Mouse (Mus musculus): ENCODE data around the gene Olfr633. TPM values are rescaled to one million over a fixed set of nuclear protein-coding genes. Genes with fewer than 3 reads are reported as not detected.
"Not testable (repeated sequence)": the region's sequence is repeated elsewhere in the genome, so short reads cannot be mapped to it uniquely, and the experiment has no call there.

The Olfr633 gene
- polyA plus RNA-seq (2014; fragmentation: Nextera tagmentation; extraction: Ambion mirVana): not detected in 2 replicates

GRCm38 (mm10) chr7:103944137-103944536, at the start of gene Olfr633:
Gene Olfr633 (plus strand): TSS chr7:103944437.
- H3K4me1 ChIP-seq (replicated peaks; ENCODE audit: control insufficient read depth, insufficient read depth, low read length): no peaks in the 10 kb centered on the region
- no peaks in the 10 kb centered on the region for H3K27me3 ChIP-seq (replicated peaks; ENCODE audit: control insufficient read depth, insufficient read depth, low read length)
- H3K36me3 ChIP-seq (ENCODE audit: control insufficient read depth, insufficient read depth, low read length): no peaks in the 10 kb centered on the region
- ATAC-seq (replicated peaks; ENCODE audit: low FRiP score, low TSS enrichment, low read depth): no peak
- H3K9ac ChIP-seq (ENCODE audit: low read length): no peak within 1 kb of the TSS
- no peak within 1 kb of the TSS for H3K27ac ChIP-seq (ENCODE audit: low read depth)
- no peak for DNase-seq (ENCODE audit: low spot score)
- H3K9me3 ChIP-seq (ENCODE audit: control insufficient read depth, low read length): no peaks in the 10 kb centered on the region
- no peak within 1 kb of the TSS for H3K4me2 ChIP-seq (ENCODE audit: low read length)
- no peak within 1 kb of the TSS for H3K4me3 ChIP-seq (ENCODE audit: low read depth, low read length)

- Histone ChIP-seq H3K9ac (ENCODE audit: low read length) (no peak within 1 kb of the TSS), H3K9me3 (ENCODE audit: control insufficient read depth, low read length) (no peaks in the 10 kb centered on the region), H3K4me3 (ENCODE audit: low read depth, low read length) (no peak within 1 kb of the TSS), H3K36me3 (ENCODE audit: control insufficient read depth, insufficient read depth, low read length) (no peaks in the 10 kb centered on the region), H3K4me2 (ENCODE audit: low read length) (no peak within 1 kb of the TSS), H3K27ac (ENCODE audit: low read depth) (no peak within 1 kb of the TSS), H3K4me1 (replicated peaks; ENCODE audit: control insufficient read depth, insufficient read depth, low read length) (no peaks in the 10 kb centered on the region), H3K27me3 (replicated peaks; ENCODE audit: control insufficient read depth, insufficient read depth, low read length) (no peaks in the 10 kb centered on the region)
- ATAC-seq (replicated peaks; ENCODE audit: low FRiP score, low TSS enrichment, low read depth) (no peak), DNase-seq (ENCODE audit: low spot score) (no peak)
- WGBS: 69% methylated on average over 2 of the region's 2 CpGs
Measured at GRCm38 (mm10) chr7:103903187-103903586, 41.0 kb upstream of the Olfr633 start, which contains the start of gene Olfr65. Gene Olfr65 (plus strand): TSS chr7:103903487.

GRCm38 (mm10) chr7:103910047-103910446, 34.2 kb upstream of the Olfr633 start:
- H3K4me2 ChIP-seq (ENCODE audit: low read length): no peak overlapping the region
- no peak overlapping the region for H3K4me3 ChIP-seq (ENCODE audit: low read depth, low read length)
- WGBS: 22% methylated on average over 3 of the region's 3 CpGs
- ATAC-seq (replicated peaks; ENCODE audit: low FRiP score, low TSS enrichment, low read depth) (no peak), DNase-seq (ENCODE audit: low spot score) (no peak)
- no peaks in the 10 kb centered on the region for H3K9me3 ChIP-seq (ENCODE audit: control insufficient read depth, low read length)
- H3K36me3 ChIP-seq (ENCODE audit: control insufficient read depth, insufficient read depth, low read length): no peaks in the 10 kb centered on the region
- no peak overlapping the region for H3K9ac ChIP-seq (ENCODE audit: low read length)
- H3K4me1 ChIP-seq (replicated peaks; ENCODE audit: control insufficient read depth, insufficient read depth, low read length): no peaks in the 10 kb centered on the region
- no peaks in the 10 kb centered on the region for H3K27me3 ChIP-seq (replicated peaks; ENCODE audit: control insufficient read depth, insufficient read depth, low read length)
- H3K27ac ChIP-seq (ENCODE audit: low read depth): no peak overlapping the region

GRCm38 (mm10) chr7:103912969-103913511, 31.2 kb upstream of the Olfr633 start:
- DNase-seq (ENCODE audit: low spot score) (no peak), ATAC-seq (replicated peaks; ENCODE audit: low FRiP score, low TSS enrichment, low read depth) (no peak)
- H3K9ac ChIP-seq (ENCODE audit: low read length): no peak overlapping the region
- 38% methylated on average over 8 of the region's 8 CpGs for WGBS
- H3K36me3 ChIP-seq (ENCODE audit: control insufficient read depth, insufficient read depth, low read length): no peaks in the 10 kb centered on the region
- H3K4me3 ChIP-seq (ENCODE audit: low read depth, low read length): no peak overlapping the region
- H3K4me1 ChIP-seq (replicated peaks; ENCODE audit: control insufficient read depth, insufficient read depth, low read length): no peaks in the 10 kb centered on the region
- no peaks in the 10 kb centered on the region for H3K27me3 ChIP-seq (replicated peaks; ENCODE audit: control insufficient read depth, insufficient read depth, low read length)
- H3K27ac ChIP-seq (ENCODE audit: low read depth): no peak overlapping the region
- H3K4me2 ChIP-seq (ENCODE audit: low read length): no peak overlapping the region
- H3K9me3 ChIP-seq (ENCODE audit: control insufficient read depth, low read length): no peaks in the 10 kb centered on the region

- no peak for ATAC-seq (replicated peaks; ENCODE audit: low FRiP score, low TSS enrichment, low read depth)
- Histone ChIP-seq H3K36me3 (ENCODE audit: control insufficient read depth, insufficient read depth, low read length) (no peaks in the 10 kb centered on the region), H3K4me1 (replicated peaks; ENCODE audit: control insufficient read depth, insufficient read depth, low read length) (no peaks in the 10 kb centered on the region), H3K27ac (ENCODE audit: low read depth) (no peak overlapping the region), H3K9ac (ENCODE audit: low read length) (no peak overlapping the region), H3K4me2 (ENCODE audit: low read length) (no peak overlapping the region), H3K4me3 (ENCODE audit: low read depth, low read length) (no peak overlapping the region), H3K27me3 (replicated peaks; ENCODE audit: control insufficient read depth, insufficient read depth, low read length) (no peaks in the 10 kb centered on the region), H3K9me3 (ENCODE audit: control insufficient read depth, low read length) (no peaks in the 10 kb centered on the region)
- DNase-seq (ENCODE audit: low spot score): no peak
Measured at GRCm38 (mm10) chr7:103915338-103915737, 28.9 kb upstream of the Olfr633 start.

GRCm38 (mm10) chr7:103928525-103928924, 15.7 kb upstream of the Olfr633 start, which contains the start of gene Olfr631:
Gene Olfr631 (plus strand): TSS chr7:103928825.
- H3K36me3 ChIP-seq (ENCODE audit: control insufficient read depth, insufficient read depth, low read length): no peaks in the 10 kb centered on the region
- H3K9ac ChIP-seq (ENCODE audit: low read length): no peak within 1 kb of the TSS
- DNase-seq (ENCODE audit: low spot score) (no peak), ATAC-seq (replicated peaks; ENCODE audit: low FRiP score, low TSS enrichment, low read depth) (no peak)
- H3K27me3 ChIP-seq (replicated peaks; ENCODE audit: control insufficient read depth, insufficient read depth, low read length): no peaks in the 10 kb centered on the region
- no peaks in the 10 kb centered on the region for H3K9me3 ChIP-seq (ENCODE audit: control insufficient read depth, low read length)
- no peak within 1 kb of the TSS for H3K27ac ChIP-seq (ENCODE audit: low read depth)
- H3K4me1 ChIP-seq (replicated peaks; ENCODE audit: control insufficient read depth, insufficient read depth, low read length): no peaks in the 10 kb centered on the region
- H3K4me3 ChIP-seq (ENCODE audit: low read depth, low read length): no peak within 1 kb of the TSS
- H3K4me2 ChIP-seq (ENCODE audit: low read length): no peak within 1 kb of the TSS

GRCm38 (mm10) chr7:103934264-103934663, 10.0 kb upstream of the Olfr633 start, which contains the start of gene Olfr632:
Gene Olfr632 (plus strand): TSS chr7:103934347.
- WGBS: 75% methylated on average over 2 of the region's 2 CpGs
- no peaks in the 10 kb centered on the region for H3K9me3 ChIP-seq (ENCODE audit: control insufficient read depth, low read length)
- no peaks in the 10 kb centered on the region for H3K36me3 ChIP-seq (ENCODE audit: control insufficient read depth, insufficient read depth, low read length)
- ATAC-seq (replicated peaks; ENCODE audit: low FRiP score, low TSS enrichment, low read depth) (no peak), DNase-seq (ENCODE audit: low spot score) (no peak)
- no peak within 1 kb of the TSS for H3K9ac ChIP-seq (ENCODE audit: low read length)
- no peak within 1 kb of the TSS for H3K27ac ChIP-seq (ENCODE audit: low read depth)
- H3K4me3 ChIP-seq (ENCODE audit: low read depth, low read length): no peak within 1 kb of the TSS
- H3K4me1 ChIP-seq (replicated peaks; ENCODE audit: control insufficient read depth, insufficient read depth, low read length): no peaks in the 10 kb centered on the region
- H3K27me3 ChIP-seq (replicated peaks; ENCODE audit: control insufficient read depth, insufficient read depth, low read length): no peaks in the 10 kb centered on the region
- no peak within 1 kb of the TSS for H3K4me2 ChIP-seq (ENCODE audit: low read length)

GRCm38 (mm10) chr7:103942730-103943129, 1.5 kb upstream of the Olfr633 start:
- H3K9ac ChIP-seq (ENCODE audit: low read length): no peak overlapping the region
- H3K36me3 ChIP-seq (ENCODE audit: control insufficient read depth, insufficient read depth, low read length): no peaks in the 10 kb centered on the region
- DNase-seq (ENCODE audit: low spot score) (peak; percentile 82), ATAC-seq (replicated peaks; ENCODE audit: low FRiP score, low TSS enrichment, low read depth) (no peak)
- H3K27me3 ChIP-seq (replicated peaks; ENCODE audit: control insufficient read depth, insufficient read depth, low read length): no peaks in the 10 kb centered on the region
- no peak overlapping the region for H3K4me2 ChIP-seq (ENCODE audit: low read length)
- H3K4me1 ChIP-seq (replicated peaks; ENCODE audit: control insufficient read depth, insufficient read depth, low read length): no peaks in the 10 kb centered on the region
- H3K27ac ChIP-seq (ENCODE audit: low read depth): no peak overlapping the region
- H3K9me3 ChIP-seq (ENCODE audit: control insufficient read depth, low read length): no peaks in the 10 kb centered on the region
- H3K4me3 ChIP-seq (ENCODE audit: low read depth, low read length): no peak overlapping the region
- WGBS: 25% methylated on average over 2 of the region's 2 CpGs

GRCm38 (mm10) chr7:103966873-103967272, 22.6 kb downstream of the Olfr633 start:
- not testable (repeated sequence) for ATAC-seq (replicated peaks; ENCODE audit: low FRiP score, low TSS enrichment, low read depth); H3K27me3 ChIP-seq (replicated peaks; ENCODE audit: control insufficient read depth, insufficient read depth, low read length); H3K4me1 ChIP-seq (replicated peaks; ENCODE audit: control insufficient read depth, insufficient read depth, low read length); H3K9me3 ChIP-seq (ENCODE audit: control insufficient read depth, low read length); H3K4me2 ChIP-seq (ENCODE audit: low read length); H3K4me3 ChIP-seq (ENCODE audit: low read depth, low read length); H3K27ac ChIP-seq (ENCODE audit: low read depth); H3K9ac ChIP-seq (ENCODE audit: low read length); H3K36me3 ChIP-seq (ENCODE audit: control insufficient read depth, insufficient read depth, low read length); DNase-seq (ENCODE audit: low spot score)
- WGBS: 94% methylated on average over 22 of the region's 22 CpGs

Measured in intestine, embryonic 14.5 days (tissue).